Mouse (Mus musculus) heart, postnatal 14 days (tissue): Measurements from ENCODE around the gene Lrch1. TPM values are rescaled to one million over a fixed set of nuclear protein-coding genes. Genes with fewer than 3 reads are reported as not detected.

Source experiments
- DNase-seq, 2 experiments: peaks; one replicate each; pipeline ENCODE4 v3.0.0; 2021 to 2022
- intact Hi-C: fragments of 180-260 bp; cut with DNase I; formaldehyde crosslinking; loops from one replicate; pipeline ENCODE4 v1.15.1; 2025
- total RNA-seq, 2 experiments: library from RNA; stranded (reverse); gene quantifications; 2 replicates each; pipeline ENCODE4 v1.2.3; 2021

Lrch1 gene
- total RNA-seq, 2 experiments from 2014 or later, result 17.5 to 18.5 TPM

DNA sequence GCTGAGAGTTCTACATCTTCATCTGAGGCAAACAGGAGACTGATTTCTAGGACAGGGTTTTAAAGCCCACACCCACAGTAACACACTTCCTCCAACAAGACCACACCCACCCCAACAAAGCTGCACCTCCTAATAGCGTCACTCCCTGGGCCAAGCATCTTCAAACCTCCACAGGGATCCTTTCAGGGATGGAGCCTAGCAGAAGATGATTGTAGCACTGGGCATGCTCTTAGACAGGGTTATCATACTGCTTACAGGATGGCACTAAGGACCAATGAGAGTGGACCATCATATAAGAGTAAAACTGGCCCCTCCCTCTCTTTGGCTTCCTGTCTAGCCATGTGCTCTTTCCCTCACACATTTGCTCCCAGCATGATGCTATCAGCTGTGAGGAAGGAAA is 112.7 kb downstream of the Lrch1 start:
- intact Hi-C loops, result loop anchor here (10.0 kb wide), 1 partner anchor 110 kb away; the partner anchor contains the start of gene Lrch1

DNA sequence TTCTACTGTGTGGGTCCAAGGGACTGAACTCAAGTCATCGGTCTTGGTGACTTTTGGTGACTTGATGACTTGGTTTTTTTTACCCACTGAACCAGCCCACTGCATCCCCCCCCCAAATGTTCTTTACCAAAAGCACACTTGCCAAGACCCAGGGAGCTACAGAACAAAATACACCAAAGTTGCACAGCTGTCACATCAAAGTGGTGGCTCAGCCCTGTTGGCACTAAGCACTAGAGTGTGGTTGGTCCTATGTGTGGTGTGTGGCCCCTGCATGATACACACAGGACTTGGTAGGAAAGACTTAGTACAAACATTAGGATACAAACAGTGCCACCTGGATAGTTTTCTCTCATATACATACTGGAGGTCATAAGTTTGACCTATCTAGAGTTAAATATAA is 113.5 kb downstream of the Lrch1 start:
- intact Hi-C loops, result loop anchor here (10.0 kb wide), 1 partner anchor 111 kb away; the partner anchor contains the start of gene Lrch1
- no peak for DNase-seq

More for the DNA sequence above, 112.7 kb downstream of the Lrch1 start:
- DNase-seq, result no peak

DNA sequence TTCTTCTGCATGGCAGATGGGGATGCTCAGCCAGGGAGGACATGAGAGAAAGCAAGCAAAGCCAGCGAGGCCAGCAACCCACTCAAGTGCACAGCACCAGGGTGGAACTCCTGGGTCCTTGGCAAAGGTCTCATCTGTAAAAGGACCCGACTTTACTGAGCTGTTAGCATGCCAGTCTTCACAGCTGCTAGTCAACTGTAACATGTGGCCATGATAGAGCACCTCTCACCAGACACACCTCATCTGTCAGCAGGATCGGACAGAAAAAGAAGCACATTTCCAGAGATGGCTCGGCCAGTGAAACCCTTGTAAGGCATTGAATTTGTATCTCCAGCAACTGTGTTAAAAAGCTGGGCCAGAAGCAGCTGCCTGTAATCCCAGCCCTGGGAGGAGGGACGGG is 116.0 kb downstream of the Lrch1 start:
- no peak for DNase-seq
- intact Hi-C loops, result loop anchor here (10.0 kb wide), 1 partner anchor 113 kb away; the partner anchor contains the start of gene Lrch1

DNA sequence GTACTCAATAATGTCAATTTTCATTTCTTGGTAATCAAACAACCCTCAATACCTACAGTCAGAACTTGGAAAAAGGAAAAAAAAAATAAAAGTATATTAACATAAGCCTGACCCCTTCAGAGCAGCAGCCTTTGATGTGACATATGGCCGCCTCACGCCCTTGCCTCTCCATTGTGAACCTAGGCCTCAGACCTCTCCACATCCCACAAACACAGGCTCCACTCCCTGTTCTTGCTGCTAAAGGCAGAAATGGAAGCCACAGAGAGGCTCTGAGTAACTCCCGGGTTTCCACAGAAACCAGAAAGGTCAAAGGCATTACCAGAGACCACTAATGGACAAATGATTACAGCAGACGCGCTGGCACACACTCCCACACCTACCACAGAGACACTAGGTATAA is 116.6 kb downstream of the Lrch1 start:
- intact Hi-C loops, result loop anchor here (10.0 kb wide), 1 partner anchor 114 kb away; the partner anchor contains the start of gene Lrch1
- DNase-seq, result no peak

DNA sequence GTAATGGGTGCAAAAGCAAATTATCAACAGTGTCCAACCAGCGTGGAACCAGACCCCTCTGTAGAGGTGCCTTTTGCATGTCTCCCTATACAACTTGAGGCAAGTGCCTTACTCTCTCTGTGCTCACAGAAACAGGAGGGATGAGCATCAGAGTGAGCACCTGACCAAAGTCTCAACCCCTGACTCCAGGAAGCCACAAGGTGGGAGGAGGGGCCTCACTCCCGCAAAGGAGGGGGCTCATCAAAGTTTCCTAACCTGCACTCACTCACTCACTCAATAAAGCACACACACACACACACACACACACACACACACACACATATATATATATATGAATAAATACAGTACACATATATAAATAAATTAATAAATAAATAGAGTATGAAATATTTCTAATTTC is 117.1 kb downstream of the Lrch1 start:
- no peak for DNase-seq
- intact Hi-C loops, result loop anchor here (10.0 kb wide), 1 partner anchor 114 kb away; the partner anchor contains the start of gene Lrch1

DNA sequence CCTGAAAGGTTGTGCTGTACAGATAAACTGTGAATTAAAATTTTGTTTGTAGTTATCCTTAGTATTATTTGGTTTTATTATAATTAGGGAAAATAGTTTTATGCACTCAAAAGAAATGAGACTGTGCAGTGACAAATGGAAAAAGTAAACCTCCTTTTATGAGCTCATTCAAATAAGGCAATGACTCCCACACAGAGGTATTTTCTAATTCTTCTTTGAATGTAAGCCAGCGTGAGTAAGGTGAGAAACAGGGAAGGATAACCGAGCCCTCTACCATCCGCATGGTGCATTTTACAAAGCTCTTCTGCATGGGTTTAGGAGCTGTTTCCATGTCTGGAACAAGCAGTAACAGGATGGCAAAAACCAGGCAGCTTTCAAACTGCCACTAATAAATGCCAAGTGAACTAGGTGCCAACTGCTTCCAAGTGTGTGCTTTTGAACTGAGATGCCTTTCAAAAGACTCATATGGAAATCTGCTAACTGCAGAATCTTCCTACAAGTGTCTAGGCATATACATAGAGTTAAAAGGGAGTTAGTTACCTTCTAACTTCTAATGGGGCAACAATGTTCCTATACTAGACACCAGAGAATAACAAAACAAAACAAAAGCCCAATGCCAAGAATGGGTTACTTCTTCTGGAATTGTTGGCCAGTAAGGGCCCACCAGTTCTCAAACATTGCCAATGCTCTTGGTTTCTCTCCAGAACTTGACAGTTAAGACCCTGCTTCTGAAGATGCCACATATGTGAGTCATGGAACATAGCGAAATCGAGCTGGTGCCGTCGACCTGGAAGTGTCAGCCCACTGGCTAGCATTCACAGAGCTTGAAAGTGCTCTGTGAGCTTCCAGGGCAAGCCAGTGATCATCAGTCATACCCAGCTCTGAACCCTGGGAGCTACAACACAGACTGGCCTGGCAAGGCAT is 124.7 kb downstream of the Lrch1 start:
- intact Hi-C loops, result no loop called here
- no peak for DNase-seq

DNA sequence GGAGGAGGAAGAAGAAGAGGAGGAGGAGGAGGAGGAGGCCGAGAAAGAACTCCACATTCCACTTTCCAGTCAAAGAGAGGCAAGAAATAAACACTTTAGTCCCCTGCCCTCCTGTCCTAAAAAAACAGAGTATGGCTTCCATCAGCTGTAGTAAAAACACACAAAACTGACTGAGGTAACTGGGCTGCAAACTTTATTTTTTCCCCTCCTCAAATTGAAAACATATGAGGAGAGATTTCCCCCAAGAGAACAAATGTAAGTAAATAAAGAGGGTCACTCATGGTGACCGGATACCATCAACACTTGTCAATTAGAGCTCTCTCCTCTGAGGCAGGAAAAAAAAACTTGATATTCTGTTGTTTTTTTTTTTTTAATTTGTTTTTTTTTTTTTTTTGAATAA is 125.6 kb downstream of the Lrch1 start:
- intact Hi-C loops, result no loop called here

DNA sequence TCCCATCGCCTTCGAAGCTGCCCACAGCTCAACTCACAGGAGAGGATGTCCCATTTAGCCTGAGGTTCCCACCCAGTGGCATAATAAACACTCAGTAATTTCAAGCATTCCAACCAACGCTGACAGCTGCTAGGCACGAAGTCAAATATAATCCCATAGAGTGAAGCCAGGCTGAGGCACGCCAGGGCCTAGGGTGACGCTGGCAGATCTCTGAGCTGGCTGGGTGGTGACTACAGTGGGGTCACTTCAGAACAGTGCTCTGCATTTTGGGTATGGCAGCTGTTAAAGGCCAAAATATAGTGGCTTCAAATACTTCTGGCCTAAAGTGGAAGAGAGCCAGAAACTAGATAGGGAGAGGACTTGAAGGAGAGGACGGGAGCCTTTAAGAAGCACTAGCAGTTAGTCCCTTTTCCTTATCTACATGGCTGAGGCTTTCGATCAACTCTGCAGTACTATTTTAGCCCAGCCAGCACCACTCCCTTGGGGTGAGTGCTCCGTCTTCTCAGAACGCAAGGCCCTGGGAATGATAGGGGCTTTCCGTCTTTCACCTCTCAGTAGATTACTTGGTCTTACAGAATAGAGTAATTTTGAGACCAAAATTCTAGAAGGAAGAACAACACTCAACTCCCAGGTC is 127.4 kb downstream of the Lrch1 start:
- DNase-seq, result peak; percentile 22 to 55
- intact Hi-C loops, result no loop called here

More for the DNA sequence above, 125.6 kb downstream of the Lrch1 start:
- DNase-seq, result no peak

DNA sequence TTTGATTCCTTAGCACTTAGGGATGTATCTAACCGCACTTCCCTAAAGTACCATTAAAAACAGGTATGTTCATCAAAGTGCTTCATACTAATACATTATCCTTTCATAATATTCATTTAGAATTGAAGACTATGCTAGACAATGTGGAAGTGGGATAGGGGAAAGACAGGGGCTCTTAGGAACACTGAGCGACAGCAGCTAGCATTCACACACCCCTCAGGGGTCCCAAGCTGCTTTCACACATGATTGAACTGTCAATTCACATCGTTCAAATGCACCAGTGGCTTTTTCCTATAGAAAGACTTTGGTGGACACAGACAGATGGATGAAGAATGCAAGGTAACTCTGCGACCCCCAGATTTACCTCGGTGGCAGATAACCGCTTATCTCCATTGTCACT is 131.0 kb downstream of the Lrch1 start:
- no peak for DNase-seq
- intact Hi-C loops, result no loop called here

DNA sequence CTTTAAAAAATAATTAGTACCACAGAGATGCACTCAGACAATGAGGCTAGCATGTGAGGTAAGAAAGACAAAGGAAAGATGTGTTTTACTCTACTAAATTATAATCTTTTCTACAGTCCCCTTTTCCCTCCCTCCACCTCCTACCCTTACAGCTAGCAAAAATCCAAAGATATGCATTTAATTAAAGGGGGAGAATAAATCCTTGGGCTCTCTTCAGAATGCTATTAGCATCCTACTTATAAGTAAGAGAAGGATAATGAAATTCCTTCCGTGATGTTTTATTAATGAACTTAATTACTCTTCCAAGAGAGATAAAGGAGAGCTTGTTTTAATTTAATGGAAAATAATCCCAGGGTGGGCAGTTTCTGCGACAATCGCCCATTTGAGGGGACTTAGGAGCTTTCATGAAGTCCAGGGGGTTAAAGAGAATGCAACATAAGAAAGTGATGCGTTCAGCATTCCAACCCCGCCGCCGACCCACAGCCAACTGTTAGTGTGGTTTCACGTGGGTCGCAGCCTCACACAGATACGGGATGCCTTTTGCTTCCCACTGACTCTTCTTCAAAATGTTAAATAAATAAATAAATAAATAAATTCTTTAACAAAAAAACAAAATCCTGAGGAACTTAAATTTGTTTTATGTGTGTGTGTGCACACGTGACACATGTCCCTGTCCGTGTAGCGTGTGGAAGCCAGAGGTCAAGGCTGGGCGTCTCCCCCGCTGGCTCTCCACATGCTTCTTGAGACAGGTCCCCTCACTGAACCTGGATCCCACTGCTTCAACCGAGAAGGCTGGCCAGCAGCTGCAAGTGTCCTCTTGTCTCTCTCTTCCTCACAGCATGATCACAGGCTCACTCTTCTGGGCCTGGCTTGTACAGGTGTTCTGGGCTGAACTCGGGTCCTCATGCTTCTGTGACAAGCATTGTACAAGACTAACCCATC is 132.6 kb downstream of the Lrch1 start:
- intact Hi-C loops, result no loop called here
- DNase-seq, result no peak

DNA sequence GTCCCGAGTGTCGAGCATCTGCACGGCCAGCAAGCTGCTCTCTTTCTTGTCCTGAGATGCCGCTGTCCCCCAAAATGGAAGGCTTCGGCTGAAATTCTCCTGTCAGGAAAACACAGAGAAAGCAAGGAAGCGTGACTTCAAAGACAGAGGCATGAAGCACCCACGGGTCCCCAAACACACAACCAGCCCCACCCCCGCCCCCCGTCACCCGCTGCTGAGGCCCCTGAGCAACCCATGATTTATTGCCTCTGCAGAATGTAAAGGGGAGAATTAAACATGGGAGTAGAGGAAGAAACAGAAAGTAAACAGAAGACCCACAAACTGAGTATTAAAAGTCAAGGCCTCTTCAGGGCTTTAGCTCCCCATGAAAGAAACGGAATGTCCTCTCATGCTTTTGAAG is 136.1 kb downstream of the Lrch1 start:
- no peak for DNase-seq
- intact Hi-C loops, result no loop called here

DNA sequence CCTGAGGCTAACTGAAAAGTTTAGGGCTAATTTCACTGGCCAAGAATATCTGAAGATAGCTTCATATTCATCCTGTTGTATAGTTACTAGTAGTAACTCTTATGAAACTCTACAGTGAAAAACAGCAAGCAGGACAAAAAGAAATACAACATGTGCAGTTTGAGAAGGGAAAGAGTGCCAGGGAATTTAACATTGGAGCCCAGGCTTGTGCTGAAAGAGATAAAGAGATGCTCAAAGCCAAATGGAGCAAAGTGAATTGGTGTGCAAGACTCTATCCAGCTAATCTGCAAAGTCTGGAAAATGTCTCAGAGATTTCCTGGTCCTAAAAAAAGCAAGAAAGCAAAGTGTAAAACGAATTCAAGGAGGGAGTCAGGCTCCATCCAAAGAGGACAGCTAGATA is 145.7 kb downstream of the Lrch1 start:
- no peak for DNase-seq
- intact Hi-C loops, result no loop called here

DNA sequence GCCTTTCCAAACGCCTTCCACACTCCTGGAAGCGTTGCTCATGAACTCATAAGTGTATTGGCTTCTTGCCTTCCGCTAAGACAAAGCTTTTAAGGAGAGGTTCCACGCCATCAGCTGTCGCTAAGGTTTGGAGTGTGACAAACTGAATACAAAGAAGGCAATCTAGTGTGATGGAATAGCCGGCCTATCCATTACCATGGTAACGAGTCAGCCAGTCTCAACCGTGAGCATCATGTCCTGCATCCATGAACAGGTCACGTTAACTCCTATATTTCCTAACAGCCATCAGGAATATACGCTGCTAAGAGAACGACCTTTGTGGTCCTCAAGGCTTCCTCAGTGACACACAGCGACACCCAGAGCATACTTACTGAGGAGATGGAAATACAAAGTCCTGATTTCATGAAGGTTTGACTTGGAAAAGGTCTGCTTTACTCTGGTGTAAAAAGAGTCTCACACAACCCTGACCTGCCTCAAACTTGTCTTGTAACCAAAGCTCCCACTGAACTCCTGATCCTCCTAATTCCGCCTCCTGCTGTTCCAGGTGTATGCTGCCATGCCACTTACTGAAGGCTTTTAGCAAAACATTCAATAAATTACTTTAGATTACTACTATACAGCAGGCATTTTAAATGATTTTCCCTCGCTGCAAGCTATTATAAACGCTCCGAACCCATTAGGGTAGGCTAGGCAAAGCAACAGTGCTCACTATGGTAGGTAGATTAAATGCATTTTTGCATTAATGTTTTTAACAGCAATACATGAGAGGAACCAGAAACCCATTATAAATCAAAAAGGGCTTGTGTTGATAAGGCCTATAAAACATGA is 149.4 kb downstream of the Lrch1 start:
- no peak for DNase-seq
- intact Hi-C loops, result no loop called here

DNA sequence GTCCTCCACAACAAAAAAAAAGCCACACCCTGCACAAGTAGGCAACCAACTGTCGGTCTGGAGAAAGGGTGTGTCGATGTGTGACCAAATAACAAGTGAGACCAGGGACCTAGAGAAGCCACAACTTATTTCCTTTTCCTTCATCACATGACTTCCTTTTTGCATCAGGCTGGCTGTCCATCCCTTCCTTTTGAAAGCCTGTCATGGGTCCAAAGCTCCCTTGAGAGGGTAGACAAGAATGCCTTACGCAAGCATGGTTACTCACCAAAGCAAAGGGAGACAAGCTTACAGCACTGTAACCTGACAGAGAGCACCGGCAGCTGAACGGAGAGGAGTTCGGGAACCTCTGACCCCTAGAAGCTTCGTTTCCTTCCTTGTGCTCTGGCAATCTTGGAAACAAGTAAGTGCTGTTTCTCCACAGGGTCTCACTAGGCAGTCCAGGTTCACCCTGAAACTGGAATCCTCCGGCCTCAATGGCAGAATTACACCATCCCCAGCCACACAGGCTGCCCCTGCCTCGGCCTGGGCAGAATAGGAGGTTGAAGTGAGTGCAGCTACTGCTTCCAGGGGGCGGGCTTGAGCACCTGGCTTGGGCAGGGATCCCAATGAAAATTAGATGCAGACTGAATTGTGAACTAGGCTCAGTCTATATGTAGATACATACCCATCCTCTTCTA is 150.2 kb downstream of the Lrch1 start:
- no peak for DNase-seq
- intact Hi-C loops, result no loop called here

DNA sequence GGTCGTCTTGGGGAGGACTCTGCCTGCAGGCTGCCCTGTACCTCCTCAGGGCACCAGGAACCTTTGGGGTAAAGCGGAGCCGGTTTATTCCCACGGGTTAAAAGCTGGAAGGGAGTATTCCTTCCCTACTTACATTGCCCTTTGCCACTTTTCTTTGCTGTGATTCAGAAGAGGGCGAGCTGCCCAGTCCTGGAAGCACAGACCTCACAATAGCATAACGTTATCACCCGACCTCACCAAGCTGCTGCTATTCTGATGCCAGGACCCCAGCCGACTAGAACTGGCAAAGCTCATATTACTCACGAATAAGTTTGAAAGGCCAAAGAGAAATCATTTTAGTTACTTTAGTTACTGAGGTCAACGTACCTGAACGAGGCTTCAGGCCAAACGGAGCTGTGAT is 152.7 kb downstream of the Lrch1 start:
- DNase-seq, result peak; percentile 32 to 42
- intact Hi-C loops, result loop anchor here (5.0 kb wide), 1 partner anchor 152 kb away; the partner anchor contains the start of gene Lrch1

DNA sequence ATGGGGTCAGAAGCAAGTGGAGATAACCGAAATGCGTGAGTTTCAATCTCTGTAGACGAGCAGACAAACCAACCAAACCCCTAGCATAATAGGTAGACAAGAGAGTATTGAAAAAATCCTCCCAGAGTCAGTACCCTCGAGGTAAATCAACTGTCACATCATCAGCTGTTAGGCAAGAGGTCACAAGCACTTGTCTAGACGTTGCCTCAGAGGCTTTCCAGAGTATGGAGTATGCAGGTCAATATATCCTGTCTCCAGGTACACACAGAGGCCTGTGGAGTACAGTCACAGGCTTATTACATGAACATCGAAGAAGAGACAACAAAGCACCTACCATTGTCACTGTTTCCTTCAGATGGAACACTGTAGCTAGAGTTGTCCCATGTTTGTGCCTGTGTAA is 154.9 kb downstream of the Lrch1 start:
- intact Hi-C loops, result loop anchor here (5.0 kb wide), 1 partner anchor 155 kb away; the partner anchor contains the start of gene Lrch1
- DNase-seq, result no peak

DNA sequence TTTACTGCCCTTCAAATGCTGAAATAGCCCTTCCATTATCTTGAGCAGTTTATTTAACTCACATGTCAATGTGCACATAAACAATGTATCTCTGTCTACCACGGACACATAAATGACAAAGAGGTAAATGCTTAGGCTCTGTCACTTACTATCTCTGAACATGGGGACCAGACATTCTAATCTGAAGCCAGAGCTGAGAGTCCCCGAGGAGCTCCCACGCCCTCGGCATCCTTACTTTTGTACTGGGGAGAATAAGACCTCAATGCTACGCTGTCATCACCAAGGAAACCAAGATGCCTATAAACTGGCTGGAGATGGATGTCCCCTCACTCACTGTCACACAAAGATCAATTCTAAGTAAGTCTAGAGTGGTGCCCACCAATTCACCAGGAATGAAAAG is 157.1 kb downstream of the Lrch1 start:
- intact Hi-C loops, result loop anchor here (5.0 kb wide), 1 partner anchor 157 kb away; the partner anchor contains the start of gene Lrch1
- DNase-seq, result no peak

DNA sequence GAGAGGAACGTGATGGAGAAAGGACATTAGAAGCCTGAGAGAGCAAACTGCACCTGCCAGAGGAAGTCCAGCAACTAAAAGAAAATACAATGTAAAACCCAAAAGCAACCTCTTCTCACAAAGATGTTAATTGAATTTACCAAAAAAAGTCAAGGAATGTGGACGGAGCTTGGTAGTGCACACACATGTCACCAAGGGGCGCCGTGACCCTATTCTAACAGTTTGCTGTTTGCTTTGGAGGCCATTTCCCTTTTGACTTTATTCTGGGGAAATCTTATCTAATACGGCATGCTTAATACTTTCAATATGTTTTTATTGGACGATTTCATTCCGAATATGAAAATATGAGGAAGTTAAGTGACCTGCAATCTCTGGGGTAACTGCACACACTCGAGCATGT is 158.9 kb downstream of the Lrch1 start:
- intact Hi-C loops, result loop anchor here (1.0 kb wide), 1 partner anchor 202 kb away; no protein-coding TSS in a partner anchor
- DNase-seq, result peak; percentile 26 to 37

DNA sequence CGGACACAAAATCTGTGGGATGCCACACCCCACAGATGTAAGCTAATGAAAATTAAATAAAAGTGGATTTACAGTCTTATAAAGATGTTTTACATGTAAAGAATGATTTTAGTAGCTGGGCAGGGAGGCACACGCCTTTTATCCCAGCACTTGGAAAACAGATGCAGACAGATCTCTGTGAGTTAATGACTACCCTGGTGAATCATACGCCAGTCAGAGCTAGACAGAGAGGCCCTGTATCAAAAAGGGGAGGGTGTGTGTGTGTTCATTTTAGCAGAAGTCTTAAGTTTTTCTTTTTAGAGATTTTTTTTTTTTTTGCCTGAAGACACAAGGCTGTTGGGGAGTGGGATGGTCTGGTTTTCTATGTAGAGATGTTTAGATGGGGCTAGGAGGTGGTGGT is 160.0 kb downstream of the Lrch1 start:
- intact Hi-C loops, result loop anchor here (1.0 kb wide), 1 partner anchor 203 kb away; no protein-coding TSS in a partner anchor
- DNase-seq, result no peak
